Mouse (Mus musculus): ENCODE measurements around the gene Gm10318.
A peak's percentile ranks its signal among the peaks of the same experiment; 100 is the strongest.

The Gm10318 gene

DNA sequence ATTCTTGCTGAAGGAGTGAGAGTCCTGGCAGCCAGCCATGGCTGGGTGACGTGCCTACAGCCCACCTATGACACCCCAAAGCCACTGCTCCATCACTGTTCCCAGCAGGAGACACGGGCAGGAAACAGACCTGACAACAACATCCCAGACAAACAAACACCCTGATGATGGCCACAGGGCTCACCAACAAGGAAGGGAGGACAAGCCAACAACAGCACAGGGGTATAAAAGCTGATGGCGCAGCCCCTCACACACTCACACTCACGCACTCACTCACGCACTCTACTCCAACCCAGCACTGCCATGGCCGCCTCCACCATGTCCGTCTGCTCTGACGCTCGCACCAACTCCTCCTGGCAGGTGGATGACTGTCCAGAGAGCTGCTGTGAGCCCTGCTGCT, at the start of gene Gm10318:
TSS of gene Gm10318 (plus strand) at position 301 of the 400 bp plus-strand sequence.
- DNase-seq = no peak

DNA sequence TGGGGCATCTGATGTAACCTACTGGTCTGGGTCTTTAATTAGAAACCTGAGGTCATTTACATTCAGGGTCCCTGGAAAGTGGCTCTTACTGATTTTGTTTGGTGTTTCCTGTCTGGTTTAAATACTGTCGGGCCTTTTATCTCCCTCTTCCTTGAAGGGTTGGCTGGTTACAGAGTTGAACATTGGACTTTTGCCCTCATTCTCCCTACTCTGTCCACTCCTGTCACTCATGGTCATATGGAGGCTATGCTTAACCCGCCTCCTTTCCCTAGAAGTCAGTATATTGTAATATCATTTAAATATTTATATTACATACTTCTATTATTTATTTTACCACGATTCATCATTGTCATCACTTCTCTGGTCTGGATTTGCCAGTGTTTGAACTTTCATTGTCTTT, 48.6 kb upstream of the Gm10318 start:
- DNase-seq = no peak

- DNase-seq = no peak
Observed at GRCm38 (mm10) chr10:77811743-77812142, 40.9 kb upstream of the Gm10318 start, which contains the start of gene Gm9507. Gene Gm9507, minus strand, starts transcription at chr10:77811843.

- DNase-seq = no peak
Observed at GRCm38 (mm10) chr10:77814382-77814781, 38.3 kb upstream of the Gm10318 start, which contains the start of gene Gm2696. Gene Gm2696, plus strand, starts transcription at chr10:77814682.

DNA sequence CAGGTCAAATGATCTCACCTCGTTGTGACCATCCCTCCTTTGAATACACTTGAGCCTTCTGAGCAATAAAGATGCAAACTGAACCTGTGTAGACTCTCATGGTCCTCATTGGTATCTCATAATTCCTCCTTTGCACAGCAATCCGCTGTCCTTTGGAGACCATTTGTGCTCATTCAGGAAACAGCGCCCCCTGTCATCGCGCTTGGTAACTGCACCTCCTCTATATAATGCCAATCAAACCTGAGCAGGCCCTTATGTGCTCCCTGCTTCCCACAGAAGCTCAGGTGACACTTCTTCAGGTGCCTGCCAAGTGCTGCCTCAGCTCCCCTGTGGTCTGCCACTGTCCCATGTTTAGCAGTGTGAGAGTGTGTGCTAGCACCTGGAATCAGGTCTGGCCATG, 37.1 kb upstream of the Gm10318 start:
- DNase-seq = peak in 1 of 2 experiments; percentile 17

DNA sequence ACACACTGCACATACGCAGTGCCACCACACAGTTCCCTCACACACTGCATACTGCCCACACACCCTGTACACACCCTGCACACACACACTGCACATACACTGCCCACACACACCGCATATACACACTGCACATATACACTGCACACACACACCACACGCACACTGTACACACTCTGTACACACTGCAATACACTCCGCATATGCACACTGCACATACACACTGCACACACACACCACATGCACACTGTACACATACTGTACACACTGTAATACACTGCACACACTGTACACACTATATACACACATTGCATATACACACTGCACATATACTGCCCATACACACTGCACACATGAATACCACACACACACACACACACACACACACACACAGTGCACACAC, 34.1 kb upstream of the Gm10318 start:
- DNase-seq = no peak

GRCm38 (mm10) chr10:77819203-77819602, 33.5 kb upstream of the Gm10318 start:
- no peak for DNase-seq

DNA sequence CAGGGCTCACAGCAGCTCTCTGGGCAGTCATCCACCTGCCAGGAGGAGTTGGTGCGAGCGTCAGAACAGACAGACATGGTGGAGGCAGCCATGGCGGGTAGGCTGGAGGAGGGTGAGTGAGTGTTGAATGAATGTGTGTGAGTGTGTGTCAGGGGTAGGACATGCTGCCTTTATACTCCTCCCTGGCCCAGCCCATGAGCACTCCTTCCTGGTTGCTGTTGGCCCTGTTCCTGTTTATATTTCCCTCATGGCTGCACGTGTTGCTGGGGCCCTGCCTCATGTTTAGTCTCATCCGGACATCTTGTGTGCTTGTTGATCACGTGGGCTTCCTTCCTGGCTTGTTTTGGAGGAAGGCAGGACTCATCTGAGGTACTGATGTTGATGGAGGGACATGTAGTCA, 25.7 kb upstream of the Gm10318 start, which contains the start of gene Krtap10-4:
TSS of gene Krtap10-4 (minus strand) at position 145 of the 400 bp plus-strand sequence.
- no peak for DNase-seq

DNA sequence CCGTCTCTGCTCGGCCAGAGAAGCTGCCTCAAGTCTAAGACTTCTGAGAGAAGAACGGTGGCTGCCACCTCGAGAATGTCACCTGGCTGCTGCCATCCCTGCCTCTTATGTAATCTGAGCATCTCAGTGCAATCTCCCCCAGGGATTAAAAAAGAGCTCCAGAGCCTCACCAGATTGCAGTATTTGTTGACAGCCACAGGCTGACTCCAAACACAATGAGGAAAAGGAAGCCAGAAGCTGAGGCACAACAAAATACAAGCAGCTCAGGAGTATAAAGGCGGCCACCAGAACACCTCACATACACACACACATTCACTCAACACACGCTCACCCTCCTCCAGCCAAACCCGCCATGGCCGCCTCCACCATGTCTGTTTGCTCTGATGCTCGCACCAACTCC, 17.0 kb upstream of the Gm10318 start, which contains the start of gene Krtap10-10:
TSS of gene Krtap10-10 (plus strand) at position 301 of the 400 bp plus-strand sequence.
- no peak for DNase-seq

GRCm38 (mm10) chr10:77839006-77839405, 13.7 kb upstream of the Gm10318 start:
- no peak for DNase-seq

GRCm38 (mm10) chr10:77846503-77846902, 6.2 kb upstream of the Gm10318 start, which contains the start of gene Gm36176:
Gene Gm36176, plus strand, starts transcription at chr10:77846803.
- no peak for DNase-seq

- peak; percentile 34 to 59 for DNase-seq
Observed at GRCm38 (mm10) chr10:77846961-77847360, 5.7 kb upstream of the Gm10318 start.

- DNase-seq = no peak
Observed at GRCm38 (mm10) chr10:77847538-77847937, 5.1 kb upstream of the Gm10318 start.

- no peak for DNase-seq
Observed at GRCm38 (mm10) chr10:77861675-77862074, 9.0 kb downstream of the Gm10318 start, which contains the start of gene Gm3285. Gene Gm3285, plus strand, starts transcription at chr10:77861975.

- peak; percentile 19 for DNase-seq
Observed at GRCm38 (mm10) chr10:77864067-77864761, 11.6 kb downstream of the Gm10318 start.

DNA sequence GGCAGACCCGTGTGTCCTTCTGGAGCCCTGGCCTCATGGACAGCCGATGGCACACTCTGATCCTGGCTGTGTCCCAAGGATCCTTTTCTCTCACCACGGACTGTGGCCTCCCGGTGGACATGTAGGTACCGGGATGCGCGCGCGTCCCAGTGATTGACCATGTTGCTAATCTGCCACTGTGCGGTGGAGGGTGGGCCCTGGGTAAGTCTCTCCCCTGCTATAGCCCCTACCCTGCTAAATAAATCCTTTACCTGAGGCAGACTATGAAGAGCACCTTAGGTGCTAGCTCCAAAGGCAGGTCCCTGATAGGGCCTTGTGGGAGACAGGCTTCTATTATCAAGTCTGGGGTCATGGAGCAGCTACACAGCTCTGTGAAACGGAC, 12.1 kb downstream of the Gm10318 start:
- peak in 1 of 2 experiments; percentile 30 for DNase-seq

- DNase-seq = no peak
Observed at GRCm38 (mm10) chr10:77867546-77867945, 14.9 kb downstream of the Gm10318 start.

GRCm38 (mm10) chr10:77869651-77870050, 17.0 kb downstream of the Gm10318 start:
- DNase-seq = no peak

- DNase-seq = peak in 1 of 2 experiments; percentile 45
Observed at GRCm38 (mm10) chr10:77878985-77879384, 26.3 kb downstream of the Gm10318 start.

DNA sequence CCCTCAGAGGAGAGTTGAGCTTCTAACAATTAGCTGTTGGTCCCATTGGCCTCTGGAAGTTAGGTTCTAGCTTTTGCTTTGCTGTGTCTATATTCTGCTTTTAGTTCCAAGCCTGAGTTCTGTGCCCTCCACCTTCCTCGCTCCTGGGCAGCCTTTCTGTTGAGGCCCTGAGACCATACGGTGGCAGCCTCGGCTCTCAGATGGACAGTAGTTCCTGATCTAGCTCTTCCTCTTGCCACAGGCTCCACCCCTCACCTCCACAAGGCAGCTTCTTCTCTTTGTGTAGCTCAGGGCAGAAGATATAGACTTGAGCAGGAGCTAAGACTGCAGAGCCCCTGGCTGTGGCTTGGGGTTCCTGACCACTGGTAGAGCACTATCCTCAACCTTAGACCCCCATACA, 27.6 kb downstream of the Gm10318 start:
- no peak for DNase-seq

DNA sequence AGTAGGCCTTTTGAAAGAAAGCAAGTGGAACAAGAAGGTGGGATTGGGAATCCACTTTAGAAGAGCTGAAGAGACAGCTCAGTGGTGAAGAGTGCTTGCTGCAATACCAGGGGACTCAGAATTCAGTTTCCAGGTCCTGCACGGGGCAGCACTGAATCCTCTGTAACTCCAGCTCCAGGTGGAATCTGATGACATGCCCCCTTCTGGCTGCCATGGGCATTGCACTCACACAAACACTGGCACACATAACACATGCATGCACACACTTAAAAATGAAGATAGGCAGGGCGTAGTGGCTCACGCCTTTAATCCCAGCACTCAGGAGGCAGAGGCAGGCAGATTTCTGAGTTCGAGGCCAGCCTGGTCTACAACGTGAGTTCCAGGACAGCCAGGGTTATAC, 29.9 kb downstream of the Gm10318 start:
- DNase-seq = no peak

DNA sequence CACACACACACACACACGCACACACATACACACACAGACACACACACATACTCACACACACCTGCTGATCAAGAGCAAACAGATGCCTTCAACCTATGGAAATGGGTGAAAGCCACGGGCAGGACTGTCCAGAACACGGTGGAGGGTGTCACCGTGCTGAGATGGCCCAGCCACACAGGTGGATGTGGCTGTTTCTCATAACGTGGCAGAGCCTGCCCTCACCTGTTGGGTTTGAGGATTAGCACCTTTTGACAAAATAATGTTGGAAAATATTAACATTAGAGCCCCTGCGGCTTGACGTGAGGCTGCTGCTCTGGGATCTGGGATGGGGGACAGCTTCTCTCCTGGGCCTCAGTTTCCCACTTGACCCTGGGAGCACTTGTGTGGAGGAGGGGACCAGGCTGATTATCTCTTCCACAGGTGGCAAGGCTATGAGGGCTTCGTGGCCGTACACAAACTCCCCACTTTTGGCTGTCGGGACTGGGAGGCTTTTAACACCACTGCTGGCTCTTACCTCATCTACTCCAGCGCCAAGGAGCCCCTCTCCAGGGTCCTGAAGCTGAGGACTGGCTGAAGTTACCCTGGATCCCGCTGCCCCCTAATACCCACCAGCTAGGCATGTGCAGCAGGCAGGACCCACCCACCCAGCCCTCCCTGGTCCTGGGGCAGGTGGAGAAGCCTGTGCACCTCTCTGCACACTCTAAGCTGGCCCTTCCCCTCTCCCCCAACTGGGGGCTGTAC, 33.5 kb downstream of the Gm10318 start:
- DNase-seq = peak in 1 of 2 experiments; percentile 36

DNA sequence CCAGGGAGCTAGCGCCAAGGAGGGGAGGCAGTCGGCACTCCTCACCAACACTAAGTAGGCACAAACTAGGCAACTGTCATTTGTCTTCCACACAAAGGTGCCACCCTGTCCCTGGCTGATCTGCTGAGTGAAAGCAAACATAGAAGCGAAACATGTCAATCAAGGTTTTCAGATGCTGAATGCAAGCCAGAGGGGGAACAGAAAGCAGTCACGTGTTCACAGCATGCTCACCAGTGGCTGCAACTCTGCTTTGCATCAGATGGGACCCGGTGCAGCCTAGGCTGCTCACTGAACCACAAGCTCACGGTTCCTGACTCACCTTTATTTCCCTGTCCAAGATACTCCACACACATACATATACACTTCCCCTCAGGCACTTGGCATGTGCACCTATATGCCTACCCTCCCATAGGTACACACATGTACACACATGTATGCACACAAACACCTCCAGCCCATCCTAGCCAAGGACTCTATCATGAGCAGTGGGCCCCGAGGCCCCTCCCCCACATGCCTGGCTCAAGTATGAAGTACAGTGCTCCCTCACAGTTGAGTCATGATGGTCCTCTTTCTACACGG, 38.4 kb downstream of the Gm10318 start:
- no peak for DNase-seq

All from cerebellum, postnatal 25 days (tissue).